Mouse (Mus musculus) B cell, adult (primary cell): ENCODE data around the gene Trim58. TPM values are rescaled to one million over a fixed set of nuclear protein-coding genes. Genes with fewer than 3 reads are reported as not detected.

ENCODE experiments used
- total RNA-seq: library from RNA; stranded (reverse); gene quantifications from 4 replicates; pipeline ENCODE4 v1.2.4, GENCODE M21; 2023; ENCODE audit not compliant: inconsistent age

The Trim58 gene
- not detected in 4 replicates for total RNA-seq

GRCm38 (mm10) chr11:58640272-58640867 lies at the start of gene Trim58:
TSS of gene Trim58 (plus strand) at chr11:58640465.

GRCm38 (mm10) chr11:58594814-58595213 lies 45.5 kb upstream of the Trim58 start, which contains the start of gene Olfr324:
TSS of gene Olfr324 (plus strand) at chr11:58595114.

GRCm38 (mm10) chr11:58615975-58616374 lies 24.3 kb upstream of the Trim58 start, which contains the start of gene 2210407C18Rik:
TSS of gene 2210407C18Rik (minus strand) at chr11:58616075.

GRCm38 (mm10) chr11:58630401-58630800 lies 9.9 kb upstream of the Trim58 start, which contains the start of gene Olfr323:
TSS of gene Olfr323 (minus strand) at chr11:58630501.

GRCm38 (mm10) chr11:58658596-58658995 lies 18.3 kb downstream of the Trim58 start, which contains the start of gene Olfr322:
TSS of gene Olfr322 (plus strand) at chr11:58658782.

GRCm38 (mm10) chr11:58680799-58681198 lies 40.5 kb downstream of the Trim58 start, which contains the start of gene Olfr320:
TSS of gene Olfr320 (plus strand) at chr11:58681099.

GRCm38 (mm10) chr11:58698862-58699261 lies 58.6 kb downstream of the Trim58 start, which contains the start of gene Olfr319:
TSS of gene Olfr319 (plus strand) at chr11:58699162.

Other genes starting within 250 kb of the Trim58 start
- not detected in 4 replicates for gene 1810065E05Rik, start 219.4 kb upstream of the Trim58 start, total RNA-seq
- gene Gm12253, start 207.9 kb upstream of the Trim58 start, total RNA-seq = not detected in 4 replicates
- gene Lypd9, start 187.5 kb upstream of the Trim58 start, total RNA-seq = not detected in 4 replicates
- gene Olfr30, start 178.2 kb upstream of the Trim58 start, total RNA-seq = not detected in 4 replicates
- gene Olfr332, start 147.9 kb upstream of the Trim58 start, total RNA-seq = not detected in 4 replicates
- gene Olfr331, start 137.9 kb upstream of the Trim58 start, total RNA-seq = not detected in 4 replicates
- gene Olfr330, start 105.6 kb upstream of the Trim58 start, total RNA-seq = not detected in 4 replicates
- not detected in 4 replicates for gene Olfr329-ps, start 94.0 kb upstream of the Trim58 start, total RNA-seq
- gene Olfr328, start 84.8 kb upstream of the Trim58 start, total RNA-seq = 0.19 TPM in 1 of 4 replicates, not detected in the others
- gene Olfr224, start 69.9 kb upstream of the Trim58 start, total RNA-seq = not detected in 4 replicates
- not detected in 4 replicates for gene Olfr325, start 62.7 kb upstream of the Trim58 start, total RNA-seq
- not detected in 4 replicates for gene Olfr324, start 45.4 kb upstream of the Trim58 start, total RNA-seq
- gene 2210407C18Rik, start 24.4 kb upstream of the Trim58 start, total RNA-seq = not detected in 4 replicates
- not detected in 4 replicates for gene Olfr323, start 10.0 kb upstream of the Trim58 start, total RNA-seq
- gene Olfr322, start 18.3 kb downstream of the Trim58 start, total RNA-seq = not detected in 4 replicates
- not detected in 4 replicates for gene Olfr320, start 40.6 kb downstream of the Trim58 start, total RNA-seq
- not detected in 4 replicates for gene Olfr319, start 58.7 kb downstream of the Trim58 start, total RNA-seq
- 0.58 to 0.96 TPM (median 0.68 TPM) in 4 replicates for gene Olfr318, start 83.5 kb downstream of the Trim58 start, total RNA-seq
- not detected in 4 replicates for gene Olfr317, start 98.7 kb downstream of the Trim58 start, total RNA-seq
- gene Olfr316, start 112.3 kb downstream of the Trim58 start, total RNA-seq = not detected in 4 replicates
- gene Olfr315, start 132.7 kb downstream of the Trim58 start, total RNA-seq = not detected in 4 replicates
- not detected in 4 replicates for gene Olfr314, start 142.5 kb downstream of the Trim58 start, total RNA-seq
- gene Fam183b, start 161.5 kb downstream of the Trim58 start, total RNA-seq = not detected in 4 replicates
- not detected in 4 replicates for gene Olfr313, start 174.5 kb downstream of the Trim58 start, total RNA-seq
- gene Olfr312, start 188.8 kb downstream of the Trim58 start, total RNA-seq = not detected in 4 replicates
- not detected in 4 replicates for gene Olfr311, start 198.8 kb downstream of the Trim58 start, total RNA-seq
- gene Gm12258, start 206.7 kb downstream of the Trim58 start, total RNA-seq = 5.2 to 6.3 TPM (median 5.6 TPM) in 4 replicates
- 9.2 to 14.4 TPM (median 12.3 TPM) in 4 replicates for gene 2810021J22Rik, start 226.8 kb downstream of the Trim58 start, total RNA-seq